Mouse (Mus musculus) myocyte (in vitro differentiated cells): ENCODE measurements around the gene Gm20388. TPM values are rescaled to one million over a fixed set of nuclear protein-coding genes. Genes with fewer than 3 reads are reported as not detected.
A peak's percentile ranks its signal among the peaks of the same experiment; 100 is the strongest.

Source experiments
- H3K27me3 ChIP-seq: one replicate; pipeline ENCODE4 v1.6.1; 2011; ENCODE audit not compliant: control insufficient read depth, insufficient read depth, insufficient read length
- H3K36me3 ChIP-seq: one replicate; pipeline ENCODE4 v1.6.1; 2011; ENCODE audit not compliant: control insufficient read depth, insufficient read depth
- H3K4me2 ChIP-seq: one replicate; pipeline ENCODE4 v1.6.1; 2011; ENCODE audit warnings: low read depth, control low read depth
- H3K4me3 ChIP-seq: one replicate; pipeline ENCODE4 v1.5.1; 2011; ENCODE audit warnings: mild to moderate bottlenecking, control low read depth, moderate library complexity
- H3K79me2 ChIP-seq: one replicate; pipeline ENCODE4 v1.6.1; 2011; ENCODE audit not compliant: control insufficient read depth, insufficient read depth
- H3ac ChIP-seq: one replicate; pipeline ENCODE4 v1.6.1; 2011; ENCODE audit not compliant: control insufficient read depth, insufficient read length
- CEBPB ChIP-seq: IDR thresholded peaks from 2 replicates; pipeline ENCODE4 v1.6.1; 2011; ENCODE audit warnings: mild to moderate bottlenecking, moderate library complexity; ENCODE audit not compliant: poor library complexity, insufficient read depth, severe bottlenecking
- E2F4 ChIP-seq: IDR thresholded peaks from one replicate; pipeline ENCODE4 v1.6.1; 2011; ENCODE audit warnings: mild to moderate bottlenecking, control low read depth, moderate library complexity; ENCODE audit not compliant: insufficient read depth
- MAX ChIP-seq: IDR thresholded peaks from one replicate; pipeline ENCODE4 v1.6.1; 2011; ENCODE audit warnings: low read depth, mild to moderate bottlenecking, control low read depth
- MYOD1 ChIP-seq, 3 experiments: IDR thresholded peaks; one replicate each; pipeline ENCODE4 v1.6.1; 2011; ENCODE audit warnings: control low read depth in 2 of 3, low read depth in 2 of 3, mild to moderate bottlenecking in 2 of 3, moderate library complexity in 1 of 3; ENCODE audit not compliant: insufficient read length in 2 of 3, control insufficient read depth in 1 of 3
- MYOG ChIP-seq, 3 experiments: IDR thresholded peaks; one replicate each; pipeline ENCODE4 v1.6.1; 2011; ENCODE audit warnings: control low read depth in 2 of 3, low read depth in 2 of 3, mild to moderate bottlenecking in 2 of 3; ENCODE audit not compliant: insufficient read length in 2 of 3, control insufficient read depth in 1 of 3, insufficient read depth in 1 of 3
- POLR2A ChIP-seq: IDR thresholded peaks from one replicate; pipeline ENCODE4 v1.6.1; 2011; ENCODE audit warnings: low read depth, mild to moderate bottlenecking, control low read depth, moderate library complexity; ENCODE audit not compliant: insufficient read length
- POLR2AphosphoS2 ChIP-seq: IDR thresholded peaks from one replicate; pipeline ENCODE4 v1.6.1; 2011; ENCODE audit warnings: low read depth, control low read depth; ENCODE audit not compliant: insufficient read length
- REST ChIP-seq: IDR thresholded peaks from one replicate; pipeline ENCODE4 v1.6.1; 2011; ENCODE audit warnings: mild to moderate bottlenecking, control low read depth, moderate library complexity; ENCODE audit not compliant: insufficient read depth, insufficient read length
- SRF ChIP-seq: IDR thresholded peaks from one replicate; pipeline ENCODE4 v1.6.1; 2011; ENCODE audit warnings: low read depth; ENCODE audit not compliant: control insufficient read depth, insufficient read length
- TCF12 ChIP-seq: IDR thresholded peaks from one replicate; pipeline ENCODE4 v1.6.1; 2011; ENCODE audit warnings: mild to moderate bottlenecking, control low read depth; ENCODE audit not compliant: poor library complexity, insufficient read depth, severe bottlenecking
- TCF3 ChIP-seq: IDR thresholded peaks from one replicate; pipeline ENCODE4 v1.6.1; 2011; ENCODE audit warnings: low read depth, control low read depth; ENCODE audit not compliant: insufficient read length
- USF1 ChIP-seq: IDR thresholded peaks from one replicate; pipeline ENCODE4 v1.6.1; 2011; ENCODE audit warnings: low read depth, mild to moderate bottlenecking, control low read depth, moderate library complexity
- polyA plus RNA-seq: library from polyadenylated mRNA; unstranded; fragments of >200 nt; fragmentation: generic; extraction: Trizol; gene quantifications from one replicate; pipeline ENCODE4 v1.2.1, GENCODE M21; 2012; ENCODE audit warnings: missing spikeins

The Gm20388 gene
- polyA plus RNA-seq, 1 experiment = 15.3 TPM

DNA sequence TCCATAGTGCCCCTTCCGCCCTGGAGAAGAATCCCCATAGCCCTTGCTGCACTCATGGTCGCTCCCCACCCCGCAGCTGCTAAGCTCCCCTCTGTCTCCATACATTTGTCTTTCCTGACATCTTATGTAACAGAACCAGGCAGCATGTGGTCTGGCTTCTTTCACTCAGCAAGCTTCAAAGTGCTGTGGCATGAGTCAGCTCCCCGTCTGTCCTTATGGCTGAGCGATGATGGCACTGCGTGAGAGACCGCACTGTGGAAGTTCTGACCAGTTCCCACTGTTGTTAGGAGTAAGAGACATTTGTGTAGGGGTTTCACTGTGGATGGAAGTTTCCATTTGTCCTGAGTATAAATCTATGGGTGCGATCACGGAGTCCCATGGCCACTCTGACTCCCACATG is 2270.8 kb downstream of the Gm20388 start:
- H3K4me2 ChIP-seq = peak overlapping the region; percentile 83
- no peak overlapping the region for H3ac ChIP-seq
- peak overlapping the region; percentile 1 for H3K4me3 ChIP-seq
- no peaks in the 10 kb centered on the region for H3K36me3 ChIP-seq
- no peaks in the 10 kb centered on the region for H3K27me3 ChIP-seq
- H3K79me2 ChIP-seq = no peaks in the 10 kb centered on the region
- peak in 2 of 3 experiments; percentile 74 to 76 for TF ChIP-seq MYOD1 (IDR thresholded peaks at IDR 0.05; ENCODE audit: control insufficient read depth in 1 of 3, insufficient read length in 2 of 3, low read depth in 2 of 3)
- peak; percentile 53 for TF ChIP-seq USF1
- TF ChIP-seq TCF12 = peak; percentile 19
- TF ChIP-seq POLR2A = no peak
- no peak for TF ChIP-seq CEBPB
- TF ChIP-seq POLR2AphosphoS2 = no peak
- no peak for TF ChIP-seq TCF3
- peak in 2 of 3 experiments; percentile 7 to 79 for TF ChIP-seq MYOG (IDR thresholded peaks at IDR 0.05; ENCODE audit: control insufficient read depth in 1 of 3, insufficient read depth in 1 of 3, insufficient read length in 2 of 3, low read depth in 2 of 3)
- TF ChIP-seq REST = no peak
- no peak for TF ChIP-seq E2F4
- peak; percentile 57 for TF ChIP-seq MAX
- TF ChIP-seq SRF = no peak

DNA sequence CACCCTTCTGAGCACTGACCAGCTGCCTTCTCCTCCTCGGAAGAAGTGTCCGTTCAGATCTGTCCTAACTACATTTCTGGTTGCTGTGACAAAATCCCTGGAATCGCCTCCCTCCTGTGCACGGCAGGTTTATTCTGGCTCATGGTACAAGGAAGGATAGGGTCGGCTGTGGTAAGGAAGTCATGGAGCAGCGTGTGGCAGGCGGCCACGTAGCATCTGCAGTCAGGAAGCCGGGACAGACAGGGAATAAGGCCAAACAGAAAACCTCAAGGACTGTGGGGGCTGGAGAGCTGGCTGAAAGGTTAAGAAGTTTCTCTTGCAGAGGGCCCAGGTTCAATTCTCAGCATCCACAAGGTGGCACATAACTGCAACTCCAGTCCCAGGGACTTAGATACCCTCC is 2271.3 kb downstream of the Gm20388 start:
- Histone ChIP-seq H3ac (no peak overlapping the region), H3K4me2 (peak overlapping the region; percentile 83), H3K4me3 (peak overlapping the region; percentile 1), H3K27me3 (no peaks in the 10 kb centered on the region), H3K36me3 (no peaks in the 10 kb centered on the region), H3K79me2 (no peaks in the 10 kb centered on the region)
- TF ChIP-seq E2F4 = no peak
- TF ChIP-seq MYOD1 (IDR thresholded peaks at IDR 0.05; ENCODE audit: control insufficient read depth in 1 of 3, insufficient read length in 2 of 3, low read depth in 2 of 3) = peak in 1 of 3 experiments; percentile 19
- TF ChIP-seq TCF12 = no peak
- TF ChIP-seq SRF = no peak
- no peak for TF ChIP-seq TCF3

DNA sequence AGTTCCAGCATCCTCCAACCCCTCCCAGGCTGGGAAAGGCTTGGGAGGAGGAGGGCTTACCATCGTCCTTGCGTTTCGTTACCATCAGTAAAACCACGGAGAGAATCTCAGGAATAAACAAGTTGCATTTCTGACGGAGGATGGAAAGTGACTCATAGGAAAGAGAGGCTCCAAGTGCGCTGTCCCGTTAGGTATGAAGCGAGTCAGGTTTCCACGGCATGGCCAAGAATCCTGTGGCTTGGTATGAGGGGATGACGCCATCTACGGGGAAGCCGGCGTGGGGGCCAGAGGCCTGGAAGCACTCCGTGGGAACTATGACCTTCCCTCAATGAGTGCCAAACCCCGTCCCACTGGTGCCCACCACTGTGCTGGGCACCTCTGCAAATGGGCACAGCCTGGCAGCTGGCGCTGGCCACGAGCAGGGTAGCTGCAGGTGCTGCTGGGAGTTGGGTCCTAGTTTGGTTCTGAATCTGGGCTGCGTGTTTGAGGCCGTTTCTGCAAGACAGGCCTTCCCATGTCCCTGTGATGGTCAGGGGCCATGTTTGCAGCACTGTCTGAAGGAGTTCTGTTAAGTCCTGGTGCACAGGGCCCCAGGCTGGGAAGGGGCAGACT is 2275.8 kb downstream of the Gm20388 start:
- Histone ChIP-seq H3K4me2 (peak overlapping the region; percentile 71), H3K79me2 (no peaks in the 10 kb centered on the region), H3ac (no peak overlapping the region), H3K36me3 (no peaks in the 10 kb centered on the region), H3K4me3 (no peak overlapping the region), H3K27me3 (no peaks in the 10 kb centered on the region)
- peak in 1 of 3 experiments; percentile 65 for TF ChIP-seq MYOG (IDR thresholded peaks at IDR 0.05; ENCODE audit: control insufficient read depth in 1 of 3, insufficient read depth in 1 of 3, insufficient read length in 2 of 3, low read depth in 2 of 3)
- TF ChIP-seq USF1 = no peak
- peak in 2 of 3 experiments; percentile 60 to 71 for TF ChIP-seq MYOD1 (IDR thresholded peaks at IDR 0.05; ENCODE audit: control insufficient read depth in 1 of 3, insufficient read length in 2 of 3, low read depth in 2 of 3)
- no peak for TF ChIP-seq TCF12

DNA sequence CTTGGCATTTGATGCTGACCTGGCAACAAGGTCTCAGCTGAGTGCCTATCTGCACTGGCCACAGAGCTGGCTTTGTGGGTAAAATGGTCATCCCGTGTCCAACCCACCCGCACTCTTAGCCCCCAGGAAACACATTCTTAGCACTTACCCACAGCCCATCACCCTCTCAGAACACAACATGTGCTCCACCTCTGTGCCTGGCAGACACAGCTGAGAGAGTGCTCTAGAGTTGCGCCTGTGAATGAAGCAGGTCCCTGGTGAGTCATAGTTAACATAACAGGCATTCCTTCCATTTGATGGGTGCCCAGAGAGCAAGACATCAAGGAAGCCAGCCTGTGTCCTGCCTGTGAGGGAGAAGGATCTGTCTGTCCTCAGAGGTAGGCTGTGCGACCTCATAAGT is 2276.6 kb downstream of the Gm20388 start:
- Histone ChIP-seq H3ac (no peak overlapping the region), H3K27me3 (no peaks in the 10 kb centered on the region), H3K4me2 (peak overlapping the region; percentile 71), H3K79me2 (no peaks in the 10 kb centered on the region), H3K4me3 (no peak overlapping the region), H3K36me3 (no peaks in the 10 kb centered on the region)
- TF ChIP-seq MYOD1 (IDR thresholded peaks at IDR 0.05; ENCODE audit: control insufficient read depth in 1 of 3, insufficient read length in 2 of 3, low read depth in 2 of 3) (peak in 2 of 3 experiments; percentile 41 to 66), TCF3 (no peak), POLR2A (no peak), SRF (no peak), MYOG (IDR thresholded peaks at IDR 0.05; ENCODE audit: control insufficient read depth in 1 of 3, insufficient read depth in 1 of 3, insufficient read length in 2 of 3, low read depth in 2 of 3) (peak in 1 of 3 experiments; percentile 64), USF1 (no peak)

DNA sequence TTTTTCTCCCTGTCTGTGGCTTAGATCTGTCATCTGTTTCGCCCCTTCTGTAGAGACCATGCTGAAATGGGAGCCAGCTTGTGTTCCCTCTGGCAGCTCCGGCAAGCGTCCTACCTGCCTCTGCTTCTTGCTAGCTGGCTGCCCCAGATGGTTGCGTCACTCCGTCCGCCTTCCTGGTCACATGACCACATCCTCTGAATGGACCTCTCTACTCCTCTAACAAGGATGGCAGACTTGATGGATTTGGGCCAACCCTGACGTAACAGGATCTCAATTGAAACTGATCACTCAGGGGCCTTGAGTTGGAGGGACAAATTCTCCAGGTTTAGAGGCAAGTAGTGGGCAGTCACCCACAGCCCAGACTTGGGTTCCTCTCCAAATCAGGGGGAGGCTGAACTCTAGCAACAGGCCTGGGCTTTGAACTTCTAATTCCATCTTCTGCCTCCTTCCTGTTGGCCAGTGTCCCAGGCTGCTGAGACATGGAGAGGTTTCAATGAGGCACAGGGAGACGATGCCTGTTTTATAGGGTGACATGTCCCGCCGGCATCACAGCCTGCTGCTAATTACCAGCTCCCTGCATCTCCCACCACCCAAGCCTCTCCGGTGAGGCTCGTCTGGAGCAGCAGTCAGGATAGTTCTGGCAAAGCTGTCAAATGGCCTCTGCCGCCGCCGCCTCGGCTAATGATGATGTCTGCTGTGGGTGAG is 2279.9 kb downstream of the Gm20388 start:
- no peaks in the 10 kb centered on the region for H3K27me3 ChIP-seq
- peak; percentile 30 for TF ChIP-seq USF1
- no peak for TF ChIP-seq REST
- TF ChIP-seq SRF = no peak
- no peak for TF ChIP-seq MYOG (IDR thresholded peaks at IDR 0.05; ENCODE audit: control insufficient read depth in 1 of 3, insufficient read depth in 1 of 3, insufficient read length in 2 of 3, low read depth in 2 of 3)
- TF ChIP-seq POLR2AphosphoS2 = no peak
- TF ChIP-seq MYOD1 (IDR thresholded peaks at IDR 0.05; ENCODE audit: control insufficient read depth in 1 of 3, insufficient read length in 2 of 3, low read depth in 2 of 3) = peak in 1 of 3 experiments; percentile 5
- TF ChIP-seq CEBPB = 0 out of 2 replicates have a peak, but pooled peaks have one; percentile 34
- no peak for TF ChIP-seq MAX
- no peak for TF ChIP-seq TCF3
- no peak for TF ChIP-seq TCF12
- TF ChIP-seq E2F4 = no peak
- TF ChIP-seq POLR2A = no peak
- no peak overlapping the region for H3ac ChIP-seq
- H3K79me2 ChIP-seq = no peaks in the 10 kb centered on the region
- no peaks in the 10 kb centered on the region for H3K36me3 ChIP-seq
- H3K4me2 ChIP-seq = no peak overlapping the region
- H3K4me3 ChIP-seq = no peak overlapping the region
